Comparison of ENCODE assay signal across 7 mouse cellular contexts in the genomic region with DNA sequence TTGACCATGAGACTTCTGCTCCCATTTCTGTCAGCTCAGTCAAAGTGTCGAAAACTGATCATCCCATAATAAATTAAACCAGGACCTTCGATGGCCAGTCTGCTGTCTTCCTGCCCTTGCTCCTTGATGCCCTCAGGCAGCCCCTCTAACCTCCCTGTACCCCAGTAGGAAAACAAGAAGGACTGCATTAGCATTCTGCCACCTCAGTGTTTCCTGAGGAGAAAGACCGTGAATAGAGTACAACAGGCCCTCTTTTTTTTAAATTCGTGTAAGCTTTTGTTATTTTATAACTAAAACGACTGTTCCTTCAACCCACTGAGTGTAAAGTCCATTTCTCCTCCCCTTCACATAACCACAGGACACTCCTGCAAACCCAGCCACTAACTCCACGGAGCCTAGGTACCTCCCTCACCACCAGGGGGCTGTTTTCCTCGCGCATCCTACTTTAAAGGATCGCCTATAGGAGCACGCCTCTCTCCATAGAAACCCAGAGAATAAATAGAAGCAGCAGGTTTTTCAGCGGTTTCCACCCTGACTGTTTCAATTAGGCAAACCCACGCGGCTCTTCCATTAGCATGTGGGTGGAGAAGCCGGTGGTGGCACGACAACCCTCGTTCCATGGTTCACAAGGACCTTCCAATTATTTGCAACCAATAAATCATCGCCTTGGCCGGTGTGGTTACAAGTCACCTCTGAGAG.
DNase-seq lines count a peak whose midpoint lies in the region; ATAC-seq lines count a peak whose summit lies in the region.

No protein-coding gene starts in this region.

- no peaks in the 10 kb centered on the region for H3K9me3 ChIP-seq in forebrain, embryonic 13.5 days (replicated peaks)
- no peaks in the 10 kb centered on the region for H3K9me3 ChIP-seq in intestine, embryonic 14.5 days (ENCODE audit: control insufficient read depth, low read length)
- H3K9me3 ChIP-seq in midbrain, embryonic 15.5 days = no peaks in the 10 kb centered on the region

- H3K4me2 ChIP-seq in forebrain, embryonic 13.5 days = peak overlapping the region; percentile 47
- peak overlapping the region; percentile 32; the same call in 1 of the 2 replicates for H3K4me2 ChIP-seq in intestine, embryonic 14.5 days (ENCODE audit: low read length)
- peak overlapping the region; percentile 42 for H3K4me2 ChIP-seq in midbrain, embryonic 15.5 days

- 21% methylated on average over 18 of the region's 18 CpGs for WGBS in forebrain, embryonic 13.5 days
- 14% methylated on average over 18 of the region's 18 CpGs for WGBS in intestine, embryonic 14.5 days
- WGBS in midbrain, embryonic 15.5 days = 22% methylated on average over 18 of the region's 18 CpGs

- peak; percentile 64 for DNase-seq in R1 (ENCODE audit: low read depth, low spot score)
- DNase-seq in intestine, embryonic 14.5 days (ENCODE audit: low spot score) = peak; percentile 57
- peak; percentile 59 to 74 for DNase-seq in left cerebral cortex, adult 18-20 months (ENCODE audit: low spot score in 2 of 2)

- ATAC-seq in cerebellum, adult (ENCODE audit: insufficient number of reproducible peaks, low FRiP score, low TSS enrichment) = peak; percentile 64
- peak; percentile 87 for ATAC-seq in forebrain, embryonic 13.5 days
- 0 out of 2 replicates have a peak, but pooled peaks have one; percentile 64 for ATAC-seq in intestine, embryonic 14.5 days (replicated peaks; ENCODE audit: low FRiP score, low TSS enrichment, low read depth)
- peak; percentile 69 for ATAC-seq in midbrain, embryonic 15.5 days (replicated peaks)
- no peak for ATAC-seq in erythroblast, adult 5-6 weeks (replicated peaks; ENCODE audit: low FRiP score, poor library complexity, severe bottlenecking)

- no peak overlapping the region for H3K9ac ChIP-seq in forebrain, embryonic 13.5 days
- H3K9ac ChIP-seq in intestine, embryonic 14.5 days (ENCODE audit: low read length) = no peak overlapping the region
- H3K9ac ChIP-seq in midbrain, embryonic 15.5 days = no peak overlapping the region

- no peak overlapping the region for H3K27ac ChIP-seq in forebrain, embryonic 13.5 days
- H3K27ac ChIP-seq in intestine, embryonic 14.5 days (ENCODE audit: low read depth) = no peak overlapping the region
- no peak overlapping the region for H3K27ac ChIP-seq in midbrain, embryonic 15.5 days

- peak overlapping the region; percentile 1; the same call in 1 of the 2 replicates for H3K4me3 ChIP-seq in forebrain, embryonic 13.5 days
- no peak overlapping the region for H3K4me3 ChIP-seq in intestine, embryonic 14.5 days (ENCODE audit: low read depth, low read length)
- peak overlapping the region; percentile 7; the same call in 1 of the 2 replicates for H3K4me3 ChIP-seq in midbrain, embryonic 15.5 days

- H3K27me3 ChIP-seq in forebrain, embryonic 13.5 days = no peaks in the 10 kb centered on the region
- no peaks in the 10 kb centered on the region for H3K27me3 ChIP-seq in intestine, embryonic 14.5 days (replicated peaks; ENCODE audit: control insufficient read depth, insufficient read depth, low read length)
- no peaks in the 10 kb centered on the region for H3K27me3 ChIP-seq in midbrain, embryonic 15.5 days (replicated peaks)

- H3K36me3 ChIP-seq in forebrain, embryonic 13.5 days (ENCODE audit: poor library complexity, severe bottlenecking) = no peaks in the 10 kb centered on the region
- no peaks in the 10 kb centered on the region for H3K36me3 ChIP-seq in intestine, embryonic 14.5 days (ENCODE audit: control insufficient read depth, insufficient read depth, low read length)
- H3K36me3 ChIP-seq in midbrain, embryonic 15.5 days (replicated peaks) = no peaks in the 10 kb centered on the region

- H3K4me1 ChIP-seq in forebrain, embryonic 13.5 days = peaks cover 8% of the 10 kb centered on the region
- H3K4me1 ChIP-seq in intestine, embryonic 14.5 days (replicated peaks; ENCODE audit: control insufficient read depth, insufficient read depth, low read length) = no peaks in the 10 kb centered on the region
- 0 out of 2 replicates have a peak, but pooled peaks cover 6% of the 10 kb centered on the region for H3K4me1 ChIP-seq in midbrain, embryonic 15.5 days
